Mouse (Mus musculus) small intestine, adult 2 months (tissue): ENCODE data around the gene Cfap43. TPM values are rescaled to one million over a fixed set of nuclear protein-coding genes. Genes with fewer than 3 reads are reported as not detected.
A peak's percentile ranks its signal among the peaks of the same experiment; 100 is the strongest.

ENCODE experiments used
- H3K27ac ChIP-seq: fragments of 200-500 bp; 2 replicates; pipeline ENCODE4 v1.5.1; 2012; ENCODE audit warnings: low read depth, low read length, control low read depth, inconsistent platforms; ENCODE audit not compliant: insufficient read depth
- H3K27me3 ChIP-seq: fragments of 200-500 bp; 2 replicates; pipeline ENCODE4 v1.6.1; 2012; ENCODE audit warnings: mild to moderate bottlenecking, moderate library complexity, low read length, inconsistent platforms; ENCODE audit not compliant: control insufficient read depth, insufficient read depth
- H3K36me3 ChIP-seq: fragments of 200-500 bp; 2 replicates; pipeline ENCODE4 v1.6.1; 2012; ENCODE audit warnings: mild to moderate bottlenecking, low read length, control low read depth, inconsistent platforms; ENCODE audit not compliant: control insufficient read depth, insufficient read depth
- H3K4me1 ChIP-seq: fragments of 200-500 bp; 2 replicates; pipeline ENCODE4 v1.6.1; 2012; ENCODE audit warnings: low read length, inconsistent platforms, mixed read lengths; ENCODE audit not compliant: control insufficient read depth, insufficient read depth, insufficient read length
- H3K4me3 ChIP-seq: fragments of 200-500 bp; 2 replicates; pipeline ENCODE4 v1.5.1; 2012; ENCODE audit warnings: low read depth, mild to moderate bottlenecking, control low read depth, inconsistent platforms, low read length, moderate library complexity
- CTCF ChIP-seq: fragments of 200-500 bp; IDR thresholded peaks from 2 replicates; pipeline ENCODE4 v1.5.1; 2012; ENCODE audit warnings: low read depth, mild to moderate bottlenecking, control low read depth, inconsistent platforms, low read length, moderate library complexity, mixed read lengths; ENCODE audit not compliant: insufficient replicate concordance, insufficient read length; ENCODE audit errors: extremely low read depth
- POLR2A ChIP-seq: fragments of 200-500 bp; IDR thresholded peaks from 2 replicates; pipeline ENCODE4 v1.6.1; 2012; ENCODE audit warnings: low read depth, mild to moderate bottlenecking, control low read depth, inconsistent platforms, low read length, moderate library complexity
- WGBS: fragments of 180-500 bp; shearing (Covaris S2); methylation state at CpG from one replicate; pipeline ENCODE4 v1.1.7; 2018; 5-methylcytosine and 5-hydroxymethylcytosine counted together
- polyA plus RNA-seq: library from polyadenylated mRNA; depleted of rRNA; stranded (reverse); fragments of >200 nt; gene quantifications from 2 replicates; pipeline ENCODE4 v1.2.3, GENCODE M21; 2012

Cfap43 gene
- polyA plus RNA-seq, 1 experiment: not detected

DNA sequence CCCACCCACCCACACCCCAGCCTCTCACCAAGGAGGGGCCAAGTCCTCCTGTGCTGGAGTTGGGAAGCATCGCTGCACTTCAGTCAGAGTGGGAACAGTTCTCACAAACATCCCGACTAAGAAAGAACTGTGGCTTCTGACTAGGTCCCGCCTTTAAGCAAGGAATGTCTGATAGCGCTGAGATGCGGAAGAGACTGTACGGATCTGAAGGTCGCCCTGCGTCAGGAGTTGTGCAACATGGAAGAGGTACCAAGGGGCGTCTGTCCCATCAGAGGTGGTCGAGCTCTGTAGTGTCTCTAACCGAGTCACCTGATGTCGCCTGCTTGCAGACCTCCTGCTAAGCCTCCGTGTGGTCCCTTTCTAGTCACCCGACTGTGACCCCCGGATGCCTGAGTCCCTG, 42.8 kb downstream of the Cfap43 start:
- H3K36me3 ChIP-seq: no peaks in the 10 kb centered on the region
- H3K27ac ChIP-seq: no peak overlapping the region
- H3K4me3 ChIP-seq: no peak overlapping the region
- H3K4me1 ChIP-seq: no peaks in the 10 kb centered on the region
- 34% methylated on average over 15 of the region's 15 CpGs for WGBS
- TF ChIP-seq CTCF: no peak
- no peak for TF ChIP-seq POLR2A
- H3K27me3 ChIP-seq: no peaks in the 10 kb centered on the region

- H3K4me3 ChIP-seq: no peak overlapping the region
- 58% methylated on average over 10 of the region's 10 CpGs for WGBS
- no peak overlapping the region for H3K27ac ChIP-seq
- no peak for TF ChIP-seq POLR2A
- TF ChIP-seq CTCF: peak; percentile 21; the same call in 1 of the 2 replicates
- no peaks in the 10 kb centered on the region for H3K36me3 ChIP-seq
- H3K27me3 ChIP-seq: no peaks in the 10 kb centered on the region
- H3K4me1 ChIP-seq: peaks cover 4% of the 10 kb centered on the region; the same call in 1 of the 2 replicates
These were observed 47.6 kb downstream of the Cfap43 start for GRCm38 (mm10) chr19:47871515-47871914.

GRCm38 (mm10) chr19:47870102-47870666, 48.9 kb downstream of the Cfap43 start:
- Histone ChIP-seq H3K4me1 (peaks cover 4% of the 10 kb centered on the region; the same call in 1 of the 2 replicates), H3K36me3 (no peaks in the 10 kb centered on the region), H3K4me3 (no peak overlapping the region), H3K27me3 (no peaks in the 10 kb centered on the region), H3K27ac (no peak overlapping the region)
- no peak for TF ChIP-seq CTCF
- TF ChIP-seq POLR2A: no peak
- WGBS: 59% methylated on average over 7 of the region's 7 CpGs

GRCm38 (mm10) chr19:47869516-47869915, 49.6 kb downstream of the Cfap43 start:
- Histone ChIP-seq H3K4me1 (peaks cover 4% of the 10 kb centered on the region; the same call in 1 of the 2 replicates), H3K27ac (no peak overlapping the region), H3K36me3 (no peaks in the 10 kb centered on the region), H3K27me3 (no peaks in the 10 kb centered on the region), H3K4me3 (no peak overlapping the region)
- TF ChIP-seq CTCF (no peak), POLR2A (no peak)
- 14% methylated on average over 3 of the region's 3 CpGs for WGBS

DNA sequence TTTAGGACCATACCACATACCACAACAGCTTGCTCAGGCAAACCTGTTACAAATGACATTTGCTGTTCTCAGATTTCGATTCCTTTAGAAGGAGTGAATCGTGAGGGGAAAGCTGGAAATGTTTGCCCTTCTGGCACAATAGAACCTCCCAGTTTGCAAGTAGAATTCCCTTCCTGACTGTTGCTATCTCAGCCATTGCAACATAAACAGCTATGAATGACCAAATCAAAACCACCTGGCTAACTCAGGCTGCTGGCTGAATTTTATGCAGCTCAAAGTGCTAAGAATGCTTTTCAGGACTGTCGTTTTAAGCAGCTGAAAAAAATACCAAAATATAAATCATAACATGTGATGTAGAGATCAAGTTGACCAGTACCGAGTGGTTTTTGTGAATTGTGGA, 50.1 kb downstream of the Cfap43 start:
- Histone ChIP-seq H3K4me3 (no peak overlapping the region), H3K4me1 (peaks cover 4% of the 10 kb centered on the region; the same call in 1 of the 2 replicates), H3K27me3 (no peaks in the 10 kb centered on the region), H3K27ac (no peak overlapping the region), H3K36me3 (peaks cover 4% of the 10 kb centered on the region; the same call in 1 of the 2 replicates)
- no peak for TF ChIP-seq CTCF
- TF ChIP-seq POLR2A: no peak
- 50% methylated on average over 4 of the region's 4 CpGs for WGBS

DNA sequence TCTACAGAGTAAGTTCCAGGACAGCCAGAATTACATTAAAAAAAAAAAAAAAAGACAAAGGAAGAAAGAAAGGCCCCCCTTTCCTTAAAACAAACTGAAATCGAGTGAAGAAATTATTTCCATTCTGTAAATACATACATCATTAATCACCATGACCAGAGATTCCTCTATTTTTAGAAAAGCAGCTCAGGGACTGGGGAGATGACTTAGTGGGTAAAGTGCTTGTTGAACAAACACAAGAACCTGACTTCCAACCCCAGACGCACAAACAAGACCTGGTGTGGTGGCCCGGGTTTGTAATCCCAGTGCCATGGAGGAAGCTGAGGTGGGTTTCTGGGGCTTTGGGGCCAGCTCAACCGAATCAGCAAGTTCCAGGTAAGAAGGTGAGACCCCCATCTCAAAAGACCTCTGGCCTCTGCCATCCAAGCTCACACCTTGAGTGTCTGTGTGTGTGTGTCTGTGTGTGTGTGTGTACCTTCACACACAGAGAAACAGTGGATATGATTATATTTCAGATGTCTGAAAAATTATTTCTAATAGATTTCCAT, 51.4 kb downstream of the Cfap43 start:
- Histone ChIP-seq H3K27me3 (no peaks in the 10 kb centered on the region), H3K4me3 (no peak overlapping the region), H3K4me1 (peaks cover 4% of the 10 kb centered on the region; the same call in 1 of the 2 replicates), H3K27ac (no peak overlapping the region), H3K36me3 (peaks cover 10% of the 10 kb centered on the region)
- 54% methylated on average over 4 of the region's 4 CpGs for WGBS
- TF ChIP-seq POLR2A (no peak), CTCF (no peak)

- WGBS: under 1% methylated on average over 49 of the region's 49 CpGs
- peak within 1 kb of the TSS; percentile 55; the same call in 1 of the 2 replicates for H3K27ac ChIP-seq
These were observed 53.6 kb downstream of the Cfap43 start, which contains the start of gene Gsto2 for GRCm38 (mm10) chr19:47865353-47865947. Gene Gsto2 (plus strand): TSS chr19:47865534.

More at GRCm38 (mm10) chr19:47865353-47865947, 53.6 kb downstream of the Cfap43 start, which contains the start of gene Gsto2:
- H3K4me1 ChIP-seq: peaks cover 4% of the 10 kb centered on the region; the same call in 1 of the 2 replicates
- peaks cover 21% of the 10 kb centered on the region for H3K36me3 ChIP-seq
- peak within 1 kb of the TSS; percentile 86 for H3K4me3 ChIP-seq
- TF ChIP-seq POLR2A: peak; percentile 69
- peak; percentile 70; the same call in 1 of the 2 replicates for TF ChIP-seq CTCF
- H3K27me3 ChIP-seq: no peaks in the 10 kb centered on the region
